ENCODE assay signal across 7 mouse cellular contexts in the genomic region with DNA sequence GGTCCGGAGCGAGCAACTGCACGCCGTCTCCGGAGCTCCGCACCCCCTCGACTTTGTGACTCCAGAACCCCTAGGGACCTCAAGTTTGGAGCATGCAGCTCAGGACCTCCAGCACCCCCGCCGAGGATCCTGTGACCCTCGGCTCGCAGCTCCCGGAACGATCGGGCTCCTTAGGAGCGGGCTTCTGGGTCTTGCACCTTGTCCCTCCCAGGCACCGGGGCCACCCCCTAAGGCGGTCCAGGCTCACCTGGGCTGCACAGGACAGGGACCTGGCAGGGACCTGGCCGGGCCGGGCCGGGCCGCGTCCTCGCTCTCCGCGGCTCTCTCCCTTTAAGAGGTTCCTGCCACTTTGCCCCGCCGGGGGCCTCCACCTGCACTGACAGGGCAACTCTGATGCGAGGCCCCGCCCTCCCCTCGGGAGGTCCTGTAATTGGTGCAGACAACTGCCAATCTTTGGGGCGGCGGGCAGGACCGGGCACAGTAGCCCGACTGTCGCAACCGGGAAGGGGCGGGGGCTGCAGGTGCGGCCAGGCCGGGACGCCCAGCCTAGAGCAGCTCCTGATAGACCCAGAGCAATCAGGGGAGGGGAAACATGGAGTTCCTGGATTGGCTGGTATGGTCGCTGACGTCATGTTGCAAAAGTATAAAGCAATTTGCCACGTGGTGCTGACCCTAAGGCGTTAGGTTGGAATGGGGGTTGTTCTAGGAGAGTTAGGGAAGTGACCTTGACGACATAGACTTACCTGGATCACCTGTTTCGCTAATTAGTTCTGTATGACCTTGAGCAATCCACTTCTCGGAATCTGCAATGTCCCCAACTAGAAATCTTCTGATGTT. TPM values are rescaled to one million over a fixed set of nuclear protein-coding genes. Genes with fewer than 3 reads are reported as not detected.
DNase-seq lines count a peak whose midpoint lies in the region; ATAC-seq and TF ChIP-seq lines count a peak whose summit lies in the region.

A gene (minus strand): TSS at position 389 of the 837 bp plus-strand sequence.

- no peaks in the 10 kb centered on the region for H3K9me3 ChIP-seq in embryonic facial prominence, embryonic 13.5 days
- H3K9me3 ChIP-seq in limb, embryonic 12.5 days, result no peaks in the 10 kb centered on the region
- no peaks in the 10 kb centered on the region for H3K9me3 ChIP-seq in midbrain, embryonic 15.5 days

- H3K9ac ChIP-seq in embryonic facial prominence, embryonic 13.5 days, result peak within 1 kb of the TSS; percentile 81
- peak within 1 kb of the TSS; percentile 71 for H3K9ac ChIP-seq in limb, embryonic 12.5 days (replicated peaks)
- H3K9ac ChIP-seq in midbrain, embryonic 15.5 days, result peak within 1 kb of the TSS; percentile 54

- H3K4me1 ChIP-seq in embryonic facial prominence, embryonic 13.5 days, result peaks cover 28% of the 10 kb centered on the region
- peaks cover 33% of the 10 kb centered on the region for H3K4me1 ChIP-seq in kidney, adult 2 months (ENCODE audit: control insufficient read depth, insufficient read depth, low read length)
- H3K4me1 ChIP-seq in limb, embryonic 12.5 days (replicated peaks), result peaks cover 23% of the 10 kb centered on the region
- peaks cover 22% of the 10 kb centered on the region for H3K4me1 ChIP-seq in midbrain, embryonic 15.5 days
- peaks cover 5% of the 10 kb centered on the region; the same call in 1 of the 2 replicates for H3K4me1 ChIP-seq in spleen, adult 2 months (ENCODE audit: control insufficient read depth, insufficient read depth, insufficient read length)

- peak; percentile 82 for ATAC-seq in embryonic facial prominence, embryonic 13.5 days (ENCODE audit: insufficient number of reproducible peaks, insufficient read depth, low FRiP score, low TSS enrichment, low read depth)
- ATAC-seq in limb, embryonic 12.5 days (ENCODE audit: insufficient number of reproducible peaks, insufficient read depth, low FRiP score, low TSS enrichment, low read depth), result peak; percentile 94
- peak; percentile 93 for ATAC-seq in midbrain, embryonic 15.5 days (replicated peaks)

- H3K4me3 ChIP-seq in embryonic facial prominence, embryonic 13.5 days, result peak within 1 kb of the TSS; percentile 69
- peak within 1 kb of the TSS; percentile 91 for H3K4me3 ChIP-seq in kidney, adult 2 months (ENCODE audit: insufficient read depth, low read depth, low read length)
- H3K4me3 ChIP-seq in limb, embryonic 12.5 days (replicated peaks), result peak within 1 kb of the TSS; percentile 76
- peak within 1 kb of the TSS; percentile 79 for H3K4me3 ChIP-seq in midbrain, embryonic 15.5 days
- peak within 1 kb of the TSS; percentile 92 for H3K4me3 ChIP-seq in spleen, adult 2 months (ENCODE audit: extremely low read depth, insufficient read depth, insufficient read length)

- peak within 1 kb of the TSS; percentile 23; the same call in 1 of the 2 replicates for H3K27ac ChIP-seq in embryonic facial prominence, embryonic 13.5 days
- peak within 1 kb of the TSS; percentile 97 for H3K27ac ChIP-seq in kidney, adult 2 months (ENCODE audit: insufficient read depth, low read depth, low read length)
- H3K27ac ChIP-seq in limb, embryonic 12.5 days, result peak within 1 kb of the TSS; percentile 56; the same call in 1 of the 2 replicates
- H3K27ac ChIP-seq in midbrain, embryonic 15.5 days, result no peak within 1 kb of the TSS
- peak within 1 kb of the TSS; percentile 56 for H3K27ac ChIP-seq in spleen, adult 2 months (ENCODE audit: insufficient read depth, low read length)

- peaks cover 24% of the 10 kb centered on the region for H3K27me3 ChIP-seq in embryonic facial prominence, embryonic 13.5 days
- H3K27me3 ChIP-seq in kidney, adult 2 months (replicated peaks; ENCODE audit: control insufficient read depth, insufficient read depth, low read length), result no peaks in the 10 kb centered on the region
- peaks cover 21% of the 10 kb centered on the region for H3K27me3 ChIP-seq in limb, embryonic 12.5 days
- peaks cover 19% of the 10 kb centered on the region for H3K27me3 ChIP-seq in midbrain, embryonic 15.5 days (replicated peaks)
- no peaks in the 10 kb centered on the region; the same call in 1 of the 2 replicates for H3K27me3 ChIP-seq in spleen, adult 2 months (ENCODE audit: control insufficient read depth, insufficient read depth, low read length)

- TF ChIP-seq POLR2A in kidney, adult 2 months (IDR thresholded peaks at IDR 0.05; ENCODE audit: low read depth, low read length), result peak; percentile 65
- TF ChIP-seq POLR2A in spleen, adult 2 months (IDR thresholded peaks at IDR 0.05; ENCODE audit: low read depth, low read length), result peak; percentile 19; the same call in 1 of the 2 replicates

- no peak for TF ChIP-seq CTCF in kidney, adult 2 months (conservative IDR thresholded peaks at IDR 0.05; ENCODE audit: insufficient read depth, insufficient read length, low read depth, low read length)
- TF ChIP-seq CTCF in spleen, adult 2 months (IDR thresholded peaks at IDR 0.05; ENCODE audit: extremely low read depth, insufficient read depth, insufficient read length, insufficient replicate concordance), result no peak

- WGBS in embryonic facial prominence, embryonic 13.5 days, result 2% methylated on average over 47 of the region's 47 CpGs
- 2% methylated on average over 47 of the region's 47 CpGs for WGBS in kidney, adult 2 months
- 1% methylated on average over 47 of the region's 47 CpGs for WGBS in limb, embryonic 12.5 days
- 2% methylated on average over 47 of the region's 47 CpGs for WGBS in midbrain, embryonic 15.5 days
- 3% methylated on average over 47 of the region's 47 CpGs for WGBS in spleen, adult 2 months

- DNase-seq in adrenal gland, postnatal 36 days, result peak; percentile 98 to 99
- peak; percentile 99 for DNase-seq in heart, adult 18-20 months
- peak; percentile 100 for DNase-seq in kidney, adult 2 months
- peak; percentile 94 to 100 for DNase-seq in spleen, adult 2 months (ENCODE audit: low read depth in 1 of 2, low spot score in 2 of 2)

- peak within 1 kb of the TSS; percentile 99 for H3K4me2 ChIP-seq in embryonic facial prominence, embryonic 13.5 days
- H3K4me2 ChIP-seq in limb, embryonic 12.5 days, result peak within 1 kb of the TSS; percentile 96
- H3K4me2 ChIP-seq in midbrain, embryonic 15.5 days, result peak within 1 kb of the TSS; percentile 100

- no peaks in the 10 kb centered on the region for H3K36me3 ChIP-seq in embryonic facial prominence, embryonic 13.5 days
- no peaks in the 10 kb centered on the region for H3K36me3 ChIP-seq in kidney, adult 2 months (ENCODE audit: control insufficient read depth, insufficient read depth, low read length)
- H3K36me3 ChIP-seq in limb, embryonic 12.5 days, result no peaks in the 10 kb centered on the region
- H3K36me3 ChIP-seq in midbrain, embryonic 15.5 days (replicated peaks), result no peaks in the 10 kb centered on the region
- H3K36me3 ChIP-seq in spleen, adult 2 months (ENCODE audit: control insufficient read depth, insufficient read depth, low read length), result peaks cover 3% of the 10 kb centered on the region; the same call in 1 of the 2 replicates

RNA-seq across cellular contexts. Expression of the gene that starts here (rescaled TPM):
- total RNA-seq in adrenal gland, postnatal 36 days (2021), result 10 to 100 TPM; 45.8 to 63.6 TPM
- polyA plus RNA-seq in embryonic facial prominence, embryonic 13.5 days (2015; fragmentation: Nextera tagmentation; extraction: Ambion mirVana), result 69.6 and 80.3 TPM in 2 replicates
- total RNA-seq in heart, adult 18-20 months (2021), result 100 to 1,000 TPM; 110 to 142 TPM
- 69.8 and 73.8 TPM in 2 replicates for polyA plus RNA-seq in kidney, adult 2 months (2012; rRNA removed)
- polyA plus RNA-seq in limb, embryonic 12.5 days (2016; fragmentation: Nextera tagmentation; extraction: Ambion mirVana), result 118 and 132 TPM in 2 replicates
- 74.4 and 80.1 TPM in 2 replicates for polyA plus RNA-seq in midbrain, embryonic 15.5 days (2015; fragmentation: Nextera tagmentation; extraction: Ambion mirVana)
- 66.5 and 94.1 TPM in 2 replicates for polyA plus RNA-seq in spleen, adult 2 months (2012; rRNA removed)
